Mouse (Mus musculus) A20 (cell line): ENCODE measurements around the gene Cbfa2t3.
A peak's percentile ranks its signal among the peaks of the same experiment; 100 is the strongest.

Experiments used
- DNase-seq: peaks from one replicate; pipeline ENCODE4 v3.0.0-alpha.2; 2011; ENCODE audit warnings: low read depth, low spot score

Cbfa2t3 gene

DNA sequence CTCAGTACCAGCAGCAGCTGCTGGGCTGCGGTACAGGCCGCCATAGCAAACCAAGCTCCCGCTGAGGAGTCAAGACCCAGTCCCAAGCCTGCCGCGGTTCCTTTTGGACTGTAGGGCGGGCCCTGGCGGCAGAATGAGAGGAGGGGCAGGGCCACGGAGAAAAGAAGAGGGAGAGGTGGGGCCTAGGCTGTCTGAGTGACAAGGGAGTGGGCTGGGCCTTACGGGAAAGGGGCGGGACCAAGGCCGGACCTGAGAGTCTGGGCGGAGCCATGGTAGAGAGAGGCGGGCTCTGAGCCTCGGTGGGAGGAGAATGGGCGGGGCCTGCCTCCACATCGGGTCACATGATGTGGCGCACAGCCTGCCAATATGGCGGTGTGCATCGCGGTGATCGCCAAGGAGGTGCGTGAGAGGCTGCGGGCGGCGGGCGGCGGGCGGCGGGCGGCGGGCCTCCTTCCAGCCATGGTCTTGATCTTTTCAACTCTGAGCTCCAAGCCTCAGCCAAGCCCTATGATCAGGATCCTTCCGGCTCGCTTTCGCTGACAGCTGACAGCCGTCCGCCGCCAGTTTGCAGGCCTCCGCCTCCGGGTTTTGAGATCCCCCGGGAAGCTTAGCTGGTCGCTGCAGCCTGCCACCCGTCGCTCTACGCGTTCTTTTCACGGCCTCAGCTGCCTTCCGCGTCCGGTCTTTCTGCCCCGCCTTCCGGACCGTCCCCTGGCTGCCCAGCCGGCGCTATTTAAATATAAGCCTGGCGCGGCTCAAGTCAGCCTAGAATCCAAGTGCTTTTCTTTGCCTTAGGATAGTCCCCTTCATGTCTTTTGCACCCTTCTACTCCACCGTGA is 87.4 kb downstream of the Cbfa2t3 start, which contains the start of the genes Galns and Trappc2l:
Gene Galns, minus strand, starts transcription at position 169 of the 839 bp plus-strand sequence.
Gene Trappc2l, plus strand, starts transcription at position 346 of the 839 bp plus-strand sequence.
- DNase-seq = peak; percentile 98

DNA sequence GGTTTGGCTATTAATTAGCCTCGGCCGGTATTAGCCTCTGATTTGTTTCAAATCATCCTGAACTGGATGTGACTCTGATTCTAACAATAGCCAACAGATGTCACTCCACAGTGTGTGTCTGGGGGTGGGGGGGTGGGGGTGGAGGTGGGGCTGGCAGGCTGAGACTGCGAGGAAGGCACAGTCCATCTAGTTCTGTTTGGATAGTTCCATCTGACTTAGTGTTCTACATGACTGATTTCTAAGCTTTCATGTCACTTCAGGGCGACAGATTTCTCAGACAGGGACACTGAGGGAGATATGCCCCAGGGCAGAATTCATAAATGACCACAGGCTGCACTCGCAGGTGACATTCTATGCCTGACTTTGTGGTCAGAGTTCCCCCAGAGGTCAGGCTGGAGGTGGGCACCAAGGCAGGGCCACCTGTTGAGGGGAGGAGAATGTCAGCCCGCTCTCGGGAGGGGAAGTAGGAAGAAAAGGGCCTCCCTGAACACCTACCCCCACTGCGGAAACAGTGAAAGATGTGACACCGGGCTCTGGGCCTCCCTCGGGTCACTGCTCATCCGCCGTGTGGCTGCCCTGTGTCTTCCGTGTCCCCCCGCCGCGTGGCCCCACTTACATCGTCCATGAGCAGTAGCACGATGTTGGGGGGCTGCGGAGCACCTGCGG is 88.2 kb downstream of the Cbfa2t3 start:
- DNase-seq = peak; percentile 92

DNA sequence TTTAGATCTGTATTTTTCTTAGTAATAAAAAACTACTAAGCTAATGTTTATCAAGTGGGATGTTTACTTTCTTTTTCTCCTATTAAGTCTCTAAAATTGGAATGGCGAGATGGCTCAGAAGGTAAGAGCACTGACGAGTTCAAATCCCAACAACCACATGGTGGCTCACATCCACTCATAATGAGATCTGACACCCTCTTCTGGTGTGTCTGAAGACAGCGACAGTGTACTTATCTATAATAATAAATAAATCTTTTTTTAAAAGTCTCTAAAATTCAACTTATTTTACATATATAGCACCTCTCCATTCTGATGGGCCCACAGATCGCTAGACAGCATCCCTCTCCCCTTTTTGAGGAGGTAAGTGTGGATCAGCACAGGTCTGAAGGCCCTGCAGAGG is 88.7 kb downstream of the Cbfa2t3 start:
- DNase-seq = no peak

DNA sequence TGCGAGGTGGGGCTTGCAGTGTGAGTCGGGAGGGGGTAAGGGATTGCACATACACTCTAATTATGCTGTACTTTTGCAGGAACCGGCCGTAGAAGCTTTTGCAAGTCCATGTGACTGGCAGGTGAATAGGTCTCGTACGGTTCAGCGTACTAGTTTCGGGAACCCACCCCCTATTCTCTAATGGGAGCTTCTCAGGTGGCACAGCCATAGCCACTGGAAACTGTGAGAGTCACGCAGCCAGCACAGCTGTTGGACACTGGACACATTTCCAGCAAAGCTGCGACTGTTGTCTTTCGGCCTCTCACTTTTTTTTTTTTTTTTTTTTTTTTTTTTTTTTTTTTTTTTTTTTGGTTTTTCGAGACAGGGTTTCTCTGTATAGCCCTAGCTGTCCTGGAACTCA is 92.1 kb downstream of the Cbfa2t3 start:
- no peak for DNase-seq

DNA sequence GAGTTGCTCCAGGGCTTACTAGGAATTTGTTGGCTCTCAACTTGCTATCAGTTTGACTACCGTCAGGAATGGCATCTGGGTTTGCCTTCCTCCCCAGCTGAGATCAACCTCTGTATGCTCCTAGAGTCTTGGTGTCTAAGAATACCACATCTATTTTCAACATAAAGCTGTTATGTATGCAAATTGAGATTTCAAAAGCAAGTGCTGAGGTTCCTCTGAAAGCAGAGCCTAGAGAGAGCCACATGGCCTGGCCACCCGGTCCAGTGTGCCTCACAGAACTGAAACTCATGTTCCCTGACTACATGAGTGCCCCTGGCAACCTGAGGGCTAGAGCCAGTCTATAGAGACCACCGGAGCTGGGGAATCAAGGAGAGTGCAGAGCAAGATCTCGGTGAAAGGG is 93.5 kb downstream of the Cbfa2t3 start:
- peak; percentile 68 for DNase-seq

DNA sequence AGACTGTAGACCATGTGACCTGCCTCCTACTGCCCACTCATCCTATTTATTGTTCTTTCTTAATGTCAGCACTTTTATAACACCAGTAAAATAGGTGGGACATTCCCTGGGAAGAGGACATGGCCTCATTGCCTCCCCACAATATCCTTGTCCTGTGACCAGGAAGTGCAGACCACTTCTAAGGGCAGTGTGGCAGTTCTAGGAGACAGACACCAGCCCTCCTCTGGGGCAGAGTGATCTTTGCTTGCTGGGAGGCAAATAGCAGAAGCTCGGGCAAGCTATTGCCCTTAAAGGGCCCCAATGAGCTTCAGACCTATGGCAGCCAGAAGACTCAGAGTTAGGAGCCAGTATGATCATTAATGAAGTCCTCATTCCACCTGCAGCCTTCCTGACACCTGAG is 94.3 kb downstream of the Cbfa2t3 start:
- DNase-seq = no peak

- DNase-seq = no peak
These were observed 98.2 kb downstream of the Cbfa2t3 start for GRCm38 (mm10) chr8:122600666-122601065.

DNA sequence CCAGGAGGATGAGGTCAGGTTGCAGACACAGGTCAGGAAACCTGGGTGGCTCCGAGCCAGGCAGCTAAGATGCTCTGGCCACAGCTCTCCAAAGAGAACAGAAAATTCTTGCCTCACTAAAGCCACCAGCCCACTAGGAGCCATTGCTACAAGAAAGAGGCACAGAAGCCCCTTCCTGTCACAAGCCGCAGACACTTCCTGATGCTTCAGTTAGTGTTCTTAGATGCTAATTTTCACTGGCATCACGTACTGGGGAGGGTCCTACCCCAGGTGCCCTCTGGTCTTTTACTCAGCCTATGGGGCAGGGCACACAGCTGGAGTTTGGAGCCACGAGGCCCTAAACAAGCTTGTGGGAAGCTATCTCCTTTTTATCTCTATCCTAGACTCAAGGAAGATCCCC is 102.9 kb downstream of the Cbfa2t3 start:
- DNase-seq = no peak

DNA sequence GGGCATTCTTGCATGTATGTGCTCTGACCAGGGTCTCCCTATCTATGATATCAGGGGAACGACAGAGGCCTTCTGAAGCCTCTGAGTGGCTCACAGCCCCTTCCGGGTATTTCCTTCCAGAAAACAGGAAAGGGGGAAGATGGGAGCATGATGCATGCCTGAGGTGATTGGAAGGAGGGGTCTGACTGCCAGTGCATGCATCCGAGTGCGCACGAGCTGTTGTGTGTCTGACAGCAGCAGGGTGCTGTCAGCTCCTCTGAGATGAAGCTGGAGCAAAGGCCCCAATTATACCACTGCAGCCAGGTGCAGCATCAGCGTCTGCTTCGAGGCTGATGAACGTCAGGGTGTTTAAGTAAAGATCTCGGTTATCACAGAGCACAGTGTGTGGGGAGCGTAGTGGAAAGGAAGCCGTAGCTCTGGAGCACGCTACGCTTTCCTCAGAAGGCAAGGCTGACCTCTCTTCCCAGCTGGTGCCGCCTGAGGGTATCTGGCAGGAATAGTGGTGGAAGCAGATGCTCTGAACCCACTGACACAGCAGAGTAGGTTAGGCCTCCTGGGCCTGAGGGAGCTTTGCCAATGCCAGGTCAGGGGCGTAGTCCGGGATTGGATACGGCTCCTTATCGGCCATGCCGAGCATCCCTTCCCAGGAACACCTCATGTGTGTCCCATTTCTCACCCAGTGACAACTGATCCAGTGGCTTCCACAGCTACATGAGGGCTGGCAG is 105.0 kb downstream of the Cbfa2t3 start:
- no peak for DNase-seq

DNA sequence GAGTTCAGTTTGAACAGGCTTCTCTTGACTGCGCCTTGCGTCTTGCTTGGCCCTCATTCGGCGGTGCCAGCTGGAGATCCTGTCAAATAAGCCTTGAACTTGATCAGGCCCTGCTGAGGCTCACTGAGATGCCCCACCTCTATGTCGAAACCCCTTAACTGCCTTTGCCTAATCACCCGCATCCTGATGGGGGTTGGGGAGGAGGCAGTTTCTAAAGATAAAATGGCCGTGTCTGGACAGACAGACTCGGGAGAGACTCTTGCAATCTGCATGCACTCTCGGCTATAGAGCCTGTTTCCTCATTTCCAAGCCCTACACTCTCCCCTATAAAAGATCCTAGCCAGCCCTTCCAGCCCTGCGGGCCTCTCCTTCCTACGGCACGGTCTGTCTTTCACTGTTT is 105.7 kb downstream of the Cbfa2t3 start:
- no peak for DNase-seq

- DNase-seq = no peak
These were observed 112.2 kb downstream of the Cbfa2t3 start for GRCm38 (mm10) chr8:122586749-122587148.

DNA sequence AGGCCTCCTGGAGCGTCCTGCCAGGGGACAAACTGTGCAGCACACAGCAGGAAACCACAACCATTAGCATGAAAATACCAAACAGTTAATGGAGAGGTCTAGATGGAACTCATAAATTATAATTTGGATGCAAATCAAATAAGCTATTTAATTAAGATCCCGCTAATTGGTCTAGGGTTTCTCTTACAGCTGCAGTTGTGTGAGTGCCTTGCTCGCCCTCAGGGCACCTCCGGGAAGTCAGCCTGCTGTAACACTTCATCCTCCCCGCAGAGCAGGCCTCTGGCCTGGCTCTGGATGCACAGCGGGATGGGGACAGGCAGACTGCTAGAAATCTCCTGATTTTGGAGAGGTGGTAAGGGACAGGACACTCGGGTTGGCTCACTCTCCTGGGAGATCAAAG is 112.7 kb downstream of the Cbfa2t3 start:
- no peak for DNase-seq

DNA sequence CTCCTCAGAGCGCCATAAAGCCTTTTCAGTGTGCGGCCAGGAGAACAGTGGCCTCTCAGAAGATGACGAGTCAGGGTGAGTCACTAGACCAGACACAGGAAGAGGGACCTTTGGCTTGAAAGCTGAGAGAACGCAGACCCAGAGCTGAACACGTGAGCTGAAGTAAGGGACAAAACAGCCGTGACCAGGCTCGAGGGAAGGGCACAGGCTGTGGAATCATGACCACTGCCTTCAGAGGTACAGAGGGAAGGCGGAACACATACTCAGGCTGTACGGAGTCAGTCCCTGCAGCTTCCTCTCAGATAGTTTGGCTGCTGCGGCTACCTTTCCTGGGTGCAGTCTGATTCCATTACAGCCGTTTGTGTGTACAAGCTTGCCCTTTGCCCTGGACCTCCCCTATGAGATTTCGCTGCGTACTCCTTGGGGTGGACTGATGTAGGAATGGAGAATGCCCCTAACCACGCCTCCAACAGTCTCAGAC is 113.5 kb downstream of the Cbfa2t3 start:
- no peak for DNase-seq

GRCm38 (mm10) chr8:122584981-122585380 is 113.9 kb downstream of the Cbfa2t3 start:
- DNase-seq = no peak

GRCm38 (mm10) chr8:122580926-122581325 is 118.0 kb downstream of the Cbfa2t3 start:
- DNase-seq = no peak

DNA sequence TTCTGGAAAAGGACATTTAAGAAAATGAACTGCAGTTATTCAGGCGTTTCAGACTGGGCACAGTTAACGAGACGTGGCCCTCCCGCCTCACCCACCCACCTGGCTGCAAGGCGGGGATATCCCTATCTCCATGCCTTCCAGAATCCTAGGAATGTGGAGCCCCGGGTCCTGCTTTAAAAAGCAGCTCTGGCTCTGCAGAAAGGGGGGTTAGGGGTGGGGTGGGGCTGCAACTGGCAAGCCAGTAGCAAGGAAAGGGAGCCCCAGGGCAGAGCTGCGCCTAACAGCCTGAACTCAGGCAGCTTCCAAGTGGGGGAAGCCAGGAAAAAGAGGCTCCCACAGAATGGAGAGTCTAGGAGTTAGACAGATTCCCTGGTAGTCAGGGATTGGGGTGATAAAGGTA is 119.7 kb downstream of the Cbfa2t3 start:
- no peak for DNase-seq

DNA sequence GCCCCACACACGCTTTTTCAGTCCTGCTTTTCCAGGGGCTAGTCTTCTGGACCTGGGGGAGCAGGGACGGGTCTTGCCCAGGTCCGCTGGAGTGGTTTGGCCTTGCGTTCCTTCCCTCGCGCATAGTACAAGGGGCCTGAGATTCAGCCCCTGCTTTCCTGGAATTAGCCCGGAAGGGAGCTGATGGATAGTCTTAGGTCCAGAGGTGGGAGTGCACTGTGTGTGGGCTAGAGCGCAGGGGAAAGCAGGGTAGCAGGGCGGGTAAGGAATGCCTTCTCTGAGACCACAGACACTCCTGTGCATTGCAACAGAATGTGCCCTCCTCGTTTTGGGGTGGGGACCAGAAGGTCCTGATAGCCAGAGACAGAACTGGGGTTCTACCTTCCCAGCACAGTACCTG is 121.8 kb downstream of the Cbfa2t3 start:
- DNase-seq = no peak

DNA sequence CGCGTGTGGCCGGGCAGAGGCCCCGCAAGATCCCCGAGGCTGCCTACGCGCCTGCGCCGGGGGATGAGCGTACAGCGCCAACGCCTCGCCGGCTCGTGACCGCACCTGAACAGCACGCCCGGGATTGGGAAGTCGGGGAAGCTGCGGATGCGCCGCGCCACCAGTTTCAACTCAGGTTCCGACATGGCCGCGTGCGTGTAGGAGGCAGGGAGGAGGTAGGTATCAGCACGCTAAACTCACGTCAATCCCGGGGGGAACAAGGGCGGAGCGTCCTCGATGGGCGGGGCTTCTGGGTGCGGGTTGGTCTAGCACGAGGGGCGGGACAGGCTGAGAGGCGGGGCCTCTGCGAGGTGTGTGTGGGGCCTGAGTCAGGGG is 122.3 kb downstream of the Cbfa2t3 start, which contains the start of gene Aprt:
Gene Aprt, minus strand, starts transcription at position 262 of the 375 bp plus-strand sequence.
- DNase-seq = peak; percentile 96

DNA sequence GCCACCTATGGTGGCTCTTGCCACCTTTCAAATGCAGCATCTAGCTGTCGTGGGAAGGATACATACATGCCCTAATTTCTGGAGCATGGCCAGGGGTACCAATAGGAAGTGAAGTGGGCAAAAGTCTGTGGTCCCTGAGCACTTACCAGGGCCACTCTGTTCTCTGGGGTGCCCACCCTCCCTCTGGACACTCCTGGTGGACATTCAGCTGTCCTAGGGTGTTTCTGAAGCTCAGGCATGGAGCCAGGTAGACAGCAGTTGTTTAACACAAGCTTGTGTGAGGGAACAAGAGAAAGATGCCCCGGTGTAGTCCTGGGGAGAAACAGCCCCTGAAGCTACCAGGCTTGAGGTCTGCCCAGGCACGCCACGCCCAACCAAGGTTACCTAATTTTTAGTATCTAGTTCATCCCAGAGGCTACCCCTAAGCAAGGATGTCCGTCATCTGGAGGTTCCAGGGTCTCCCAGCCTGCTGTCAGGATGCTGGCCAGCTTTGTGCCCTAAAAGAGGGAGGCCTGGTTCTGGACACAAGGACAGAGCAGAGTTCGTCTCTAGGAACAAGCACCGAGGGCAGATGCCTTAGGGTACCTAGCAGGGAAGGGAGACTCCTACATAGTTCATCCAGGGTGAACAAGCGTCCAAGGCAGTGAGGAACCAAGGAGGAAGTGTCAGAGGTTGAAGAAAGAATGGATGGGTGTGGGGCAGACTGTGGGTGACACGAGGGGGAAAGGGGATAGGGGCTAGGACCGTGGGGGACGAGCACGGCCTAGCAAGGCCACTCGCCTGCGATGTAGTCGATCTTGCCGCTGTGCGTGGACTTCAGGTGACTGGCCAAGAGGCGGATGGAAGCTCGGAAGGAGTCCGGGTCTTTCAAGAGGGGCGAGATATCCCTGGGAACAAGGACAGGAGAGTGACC is 122.9 kb downstream of the Cbfa2t3 start:
- peak; percentile 57 for DNase-seq

DNA sequence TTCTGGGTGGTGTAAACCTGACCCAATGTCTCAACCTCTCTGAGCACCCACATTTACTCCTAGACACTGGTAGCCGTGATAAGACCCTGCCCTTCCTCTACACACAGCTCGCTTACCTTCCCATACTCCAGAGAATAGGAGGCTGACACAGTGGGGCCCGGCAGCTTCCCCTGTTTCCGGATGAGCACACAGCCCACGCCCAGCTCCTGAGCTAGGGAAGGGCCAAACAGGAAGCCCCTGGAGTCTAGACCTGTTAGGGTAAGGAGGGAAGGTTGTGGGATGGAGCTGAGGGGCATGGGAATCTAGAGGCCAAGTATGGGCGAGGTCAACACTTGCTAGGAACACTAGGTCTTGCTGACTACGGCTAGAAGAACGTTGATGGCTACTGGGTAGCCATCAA is 123.6 kb downstream of the Cbfa2t3 start:
- no peak for DNase-seq
